Mouse (Mus musculus) ES-Bruce4 (cell line): ENCODE measurements around the gene Havcr2.

Experiments
- EP300 ChIP-seq: IDR thresholded peaks from 2 replicates; pipeline ENCODE4 v1.6.1; 2011; ENCODE audit warnings: low read depth, low read length; ENCODE audit not compliant: insufficient read depth
- POLR2A ChIP-seq: IDR thresholded peaks from one replicate; pipeline ENCODE4 v1.8.1; 2011; ENCODE audit warnings: low read length; ENCODE audit not compliant: insufficient read depth

GRCm38 (mm10) chr11:46523912-46524311, 69.2 kb downstream of the Havcr2 start, which contains the start of gene Gm12169:
- TF ChIP-seq EP300, result no peak
- TF ChIP-seq POLR2A, result no peak
